Mouse (Mus musculus) gastrocnemius, adult 2 months (tissue): ENCODE results near the gene Asb18. TPM values are rescaled to one million over a fixed set of nuclear protein-coding genes. Genes with fewer than 3 reads are reported as not detected.

Source experiments
- DNase-seq: peaks from one replicate; pipeline ENCODE4 v3.0.0; 2022
- H3K27ac ChIP-seq: fragments of 200-600 bp; 2 replicates; pipeline ENCODE4 v1.8.1; 2022; ENCODE audit warnings: mild to moderate bottlenecking
- H3K4me3 ChIP-seq: fragments of 200-600 bp; 2 replicates; pipeline ENCODE4 v1.8.1; 2022; ENCODE audit warnings: mild to moderate bottlenecking, moderate library complexity
- CTCF ChIP-seq: fragments of 200-600 bp; IDR thresholded peaks from 2 replicates; pipeline ENCODE4 v1.8.1; 2022; ENCODE audit warnings: antibody characterized with exemption, mild to moderate bottlenecking, moderate library complexity
- intact Hi-C: fragments of 180-260 bp; cut with DNase I; formaldehyde crosslinking; loops from one replicate; pipeline ENCODE4 v1.15.1; 2025
- total RNA-seq, 2 experiments: library from RNA; stranded (reverse); gene quantifications; 2 replicates each; pipeline ENCODE4 v1.2.3; 2021

The Asb18 gene
- total RNA-seq, 2 experiments from 2014 or later = 18.0 to 39.9 TPM

DNA sequence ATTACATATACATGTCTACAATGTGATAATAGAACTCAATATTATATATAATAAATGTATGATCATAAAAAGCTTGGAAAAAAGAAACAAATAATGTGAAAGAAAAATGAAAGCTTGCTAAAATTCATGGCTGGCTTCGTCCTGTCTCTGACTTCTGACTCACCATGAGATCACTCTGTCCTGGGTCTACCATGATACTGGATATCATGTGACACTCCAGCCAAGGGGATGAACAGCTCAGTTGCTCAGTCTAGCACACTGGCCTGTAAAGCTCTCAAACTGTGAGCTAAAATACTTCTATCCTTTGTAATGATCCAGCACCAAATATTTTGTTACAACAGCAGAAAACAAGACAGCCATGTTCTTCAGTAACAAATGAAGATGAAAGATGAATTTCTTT, 4.4 kb downstream of the Asb18 start:
- DNase-seq = no peak
- intact Hi-C loops = no loop called here
- no peak for TF ChIP-seq CTCF
- Histone ChIP-seq H3K4me3 (no peak overlapping the region), H3K27ac (no peak overlapping the region)

DNA sequence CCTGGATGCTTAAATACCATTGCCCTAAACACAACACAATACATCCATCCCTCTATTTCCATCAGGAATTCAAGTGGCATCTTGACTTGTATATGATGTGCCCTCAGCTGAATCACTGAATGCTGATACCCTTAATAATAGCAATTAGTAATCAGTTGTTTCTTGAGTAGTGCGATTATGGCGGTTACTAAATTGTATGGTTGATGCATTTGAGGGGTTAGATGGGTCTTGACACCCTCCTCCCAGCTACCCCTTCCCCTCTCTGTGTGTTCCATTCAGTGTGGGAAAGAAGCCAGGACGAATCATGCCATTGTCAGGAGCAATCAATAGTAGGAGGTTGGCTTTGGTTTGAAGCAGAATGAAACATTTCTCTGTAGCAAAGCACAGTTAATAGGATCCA, 5.3 kb downstream of the Asb18 start:
- no peak for TF ChIP-seq CTCF
- H3K27ac ChIP-seq = no peak overlapping the region
- intact Hi-C loops = no loop called here
- H3K4me3 ChIP-seq = no peak overlapping the region
- DNase-seq = no peak

DNA sequence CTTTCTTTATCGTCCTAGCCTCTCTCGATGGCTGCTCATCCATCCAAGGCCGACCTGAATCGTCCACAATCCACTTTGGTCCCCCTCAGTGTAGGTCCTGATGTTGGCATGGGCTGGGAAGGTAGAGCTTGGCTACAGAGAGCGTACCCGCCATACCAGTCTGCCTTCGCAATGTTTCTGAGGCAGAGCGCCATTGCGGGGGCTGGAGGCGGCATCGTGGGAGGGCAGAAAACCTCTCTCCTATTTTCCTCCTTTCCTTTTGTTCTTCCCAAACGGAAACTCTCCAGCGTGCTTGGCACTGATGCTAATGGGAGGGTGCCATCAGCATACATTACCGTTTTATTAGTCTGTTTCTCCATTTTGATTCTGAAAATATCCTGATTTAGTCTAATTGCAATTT, 7.8 kb downstream of the Asb18 start:
- TF ChIP-seq CTCF = no peak
- Histone ChIP-seq H3K4me3 (no peak overlapping the region), H3K27ac (no peak overlapping the region)
- no peak for DNase-seq
- intact Hi-C loops = no loop called here

DNA sequence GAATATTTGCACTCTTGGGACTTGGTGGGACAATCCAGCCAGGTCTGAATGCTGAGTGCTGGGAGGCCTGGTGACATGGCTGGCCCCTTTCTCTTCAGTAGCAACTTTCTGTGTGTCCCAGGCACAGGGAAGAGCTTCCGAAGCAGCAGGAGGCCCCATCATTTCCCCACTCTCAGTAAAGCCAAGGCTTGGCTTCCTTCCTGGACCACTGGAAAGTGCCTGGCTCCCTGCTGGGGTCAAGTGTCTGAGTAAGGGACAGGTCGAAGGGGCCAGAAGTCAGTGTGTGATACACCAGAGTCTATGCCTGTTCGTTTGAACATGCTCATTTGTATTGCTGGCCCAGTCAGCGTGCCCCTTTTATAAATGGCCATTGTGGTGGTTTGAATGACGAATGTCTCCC, 13.5 kb downstream of the Asb18 start:
- peak; percentile 46 for DNase-seq
- no peak overlapping the region for H3K4me3 ChIP-seq
- TF ChIP-seq CTCF = no peak
- peak overlapping the region; percentile 89 for H3K27ac ChIP-seq
- intact Hi-C loops = no loop called here

DNA sequence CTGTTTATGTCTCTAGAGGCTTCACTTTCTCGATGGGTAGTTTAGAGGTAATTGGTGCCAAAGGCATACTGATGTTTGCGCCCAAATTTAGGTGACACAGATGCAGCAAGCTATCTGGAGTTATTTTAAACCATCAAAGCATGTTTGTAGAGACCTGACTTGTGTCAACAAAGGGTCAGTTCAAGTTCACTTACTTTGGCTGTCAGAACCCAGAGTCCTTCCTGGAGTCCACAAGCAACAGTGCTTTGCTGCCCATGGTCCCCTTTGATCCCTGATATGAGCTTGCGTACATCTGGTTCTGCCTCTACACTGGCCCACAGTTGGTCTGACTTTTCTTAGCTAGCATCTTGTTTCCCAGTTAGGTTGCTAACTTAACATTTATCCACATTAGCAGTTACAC, 14.6 kb downstream of the Asb18 start:
- DNase-seq = no peak
- no peak for TF ChIP-seq CTCF
- H3K4me3 ChIP-seq = peak overlapping the region; percentile 13; the same call in 1 of the 2 replicates
- intact Hi-C loops = no loop called here
- peak overlapping the region; percentile 89 for H3K27ac ChIP-seq

DNA sequence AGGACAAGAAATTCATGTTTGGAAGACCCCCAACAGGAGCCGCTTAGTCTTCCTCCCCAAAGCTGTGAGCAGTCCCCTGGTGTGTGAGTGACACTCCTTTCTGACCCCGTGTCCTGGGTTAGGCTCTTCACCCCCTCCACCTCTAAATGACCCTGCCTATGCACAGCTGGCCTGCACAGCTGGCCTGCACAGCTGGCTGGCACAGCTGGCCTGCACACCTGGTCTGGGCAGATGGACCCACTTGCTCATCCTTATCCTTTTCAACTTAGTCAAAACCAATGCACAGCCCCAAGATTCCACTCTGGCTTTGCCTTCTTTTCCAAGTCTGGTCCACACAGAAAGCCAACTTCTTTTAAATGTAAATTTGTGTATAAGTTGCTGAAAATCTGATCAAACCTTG, 15.8 kb downstream of the Asb18 start:
- H3K27ac ChIP-seq = peak overlapping the region; percentile 89
- no peak for TF ChIP-seq CTCF
- intact Hi-C loops = no loop called here
- H3K4me3 ChIP-seq = peak overlapping the region; percentile 26; the same call in 1 of the 2 replicates
- DNase-seq = no peak

DNA sequence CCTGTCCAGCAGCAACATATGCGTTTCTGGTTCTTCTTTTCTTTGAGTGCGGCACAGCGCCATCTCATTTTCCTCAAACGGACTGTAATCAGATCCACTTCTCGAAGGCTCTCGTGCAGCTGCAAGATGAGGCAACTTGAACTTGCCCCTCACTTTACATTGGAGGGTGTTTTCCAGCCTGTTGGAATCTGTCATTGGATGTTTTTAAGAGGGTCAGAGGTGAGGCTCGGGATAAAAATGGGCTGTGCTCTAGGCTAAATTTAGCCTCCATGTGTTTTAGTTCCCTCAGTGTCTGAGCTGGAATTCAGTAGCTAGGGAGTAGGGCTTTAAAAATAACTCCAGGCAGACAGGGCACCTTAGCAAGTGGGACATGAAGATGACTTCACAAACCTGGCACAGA, 16.4 kb downstream of the Asb18 start:
- TF ChIP-seq CTCF = no peak
- H3K4me3 ChIP-seq = 0 out of 2 replicates have a peak overlapping the region, but pooled peaks have one; percentile 25
- peak overlapping the region; percentile 89 for H3K27ac ChIP-seq
- no peak for DNase-seq
- intact Hi-C loops = no loop called here

DNA sequence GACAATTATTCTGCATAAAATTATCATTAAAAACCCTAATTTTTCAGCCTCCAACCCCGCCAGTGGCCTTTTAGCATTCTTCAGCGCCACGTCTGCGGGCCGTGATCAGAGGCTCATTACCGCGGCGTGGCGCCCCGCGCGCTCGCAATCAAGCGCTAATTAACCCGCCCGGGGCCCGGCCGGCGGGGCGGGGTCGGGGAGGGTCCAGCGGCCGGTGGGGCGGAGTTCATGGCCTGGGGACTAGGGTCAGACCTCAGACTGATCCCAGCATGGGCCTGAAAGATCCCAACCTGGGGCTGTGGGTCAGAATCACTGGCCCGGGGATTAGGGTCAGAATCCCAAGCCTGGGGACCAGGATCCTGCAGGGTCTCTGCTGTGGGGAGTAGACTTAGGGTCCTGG, 22.2 kb downstream of the Asb18 start:
- intact Hi-C loops = no loop called here
- Histone ChIP-seq H3K4me3 (no peak overlapping the region), H3K27ac (no peak overlapping the region)
- no peak for DNase-seq
- TF ChIP-seq CTCF = no peak

DNA sequence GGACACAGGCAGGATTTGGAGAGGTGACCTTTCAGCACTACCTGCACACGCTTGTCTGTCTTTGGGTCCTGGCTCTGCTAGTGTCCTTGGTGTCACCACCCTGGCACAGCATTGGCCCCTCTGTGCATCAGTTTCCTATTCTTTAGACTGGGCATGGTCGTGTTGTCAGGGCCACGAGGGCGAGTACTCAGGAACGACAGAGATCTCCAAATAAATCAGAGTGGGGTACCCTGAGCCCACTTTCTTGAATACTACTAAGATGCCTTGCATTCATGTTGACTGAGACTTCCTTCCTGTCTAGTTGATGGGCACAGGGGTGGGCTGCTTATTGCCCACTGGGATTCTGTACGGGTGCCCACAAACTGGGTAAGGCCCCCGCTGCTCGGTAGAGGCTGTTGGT, 37.2 kb downstream of the Asb18 start:
- no peak overlapping the region for H3K4me3 ChIP-seq
- peak; percentile 8 for DNase-seq
- TF ChIP-seq CTCF = no peak
- H3K27ac ChIP-seq = no peak overlapping the region
- intact Hi-C loops = no loop called here

DNA sequence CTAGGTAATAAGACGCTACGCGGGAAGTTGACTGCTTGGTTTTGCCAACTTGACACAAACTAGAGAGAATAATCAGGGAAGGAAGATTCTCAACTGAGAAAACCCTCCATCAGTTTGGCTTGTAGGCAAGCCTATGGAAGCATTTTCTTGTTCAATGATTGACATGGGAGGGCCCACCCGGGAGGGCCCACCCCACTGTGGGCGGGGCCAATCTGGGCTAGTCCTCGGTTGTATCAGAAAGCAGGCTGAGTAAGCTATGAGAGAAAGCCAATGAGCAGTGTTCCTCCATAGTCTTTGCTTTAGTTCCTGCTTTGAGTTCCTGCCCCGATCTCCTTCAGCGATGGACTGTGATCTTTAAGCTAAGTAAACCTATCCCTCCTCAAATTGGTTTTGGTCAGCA, 38.1 kb downstream of the Asb18 start:
- Histone ChIP-seq H3K4me3 (no peak overlapping the region), H3K27ac (no peak overlapping the region)
- TF ChIP-seq CTCF = no peak
- intact Hi-C loops = no loop called here
- DNase-seq = peak; percentile 10

DNA sequence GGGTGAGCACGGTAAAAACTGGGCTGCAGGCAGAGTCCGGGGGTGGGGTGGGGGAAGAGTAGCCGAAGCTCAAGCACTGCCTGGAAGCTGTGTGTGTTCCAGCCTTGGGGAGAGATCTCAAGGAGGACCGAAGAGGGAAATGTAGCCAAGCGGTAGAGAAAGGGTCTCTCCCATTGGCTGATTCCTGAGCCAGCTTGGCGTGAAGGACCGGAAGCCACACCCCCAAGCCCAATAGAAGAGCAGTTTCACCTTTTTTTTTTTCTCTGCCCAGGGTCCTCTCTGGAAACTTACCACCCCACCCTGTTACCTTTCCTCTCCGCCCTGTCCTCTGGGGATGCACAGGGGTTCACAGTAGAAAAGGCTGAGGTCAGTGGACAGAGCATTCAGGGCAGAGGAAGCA, 39.9 kb downstream of the Asb18 start:
- Histone ChIP-seq H3K4me3 (no peak overlapping the region), H3K27ac (no peak overlapping the region)
- no peak for TF ChIP-seq CTCF
- intact Hi-C loops = no loop called here
- DNase-seq = no peak

DNA sequence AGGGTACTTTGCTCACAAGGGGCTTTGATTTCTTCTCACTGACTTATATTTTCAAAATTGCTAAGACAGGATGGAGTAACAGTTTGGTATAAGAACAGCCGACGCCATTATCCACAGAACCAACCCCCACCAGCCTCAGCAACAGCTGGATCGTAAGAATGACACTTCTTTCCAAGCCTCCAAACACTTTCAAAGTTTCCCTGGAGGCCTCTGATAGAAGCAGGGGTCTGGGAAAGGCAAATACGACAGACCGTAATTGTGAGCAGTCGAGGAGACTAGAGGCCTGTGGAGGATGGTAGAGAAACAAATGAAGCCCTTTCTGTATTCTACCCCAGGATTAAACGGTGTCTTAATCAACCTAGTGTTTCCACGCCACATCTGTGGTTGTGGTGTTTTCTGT, 42.6 kb downstream of the Asb18 start:
- intact Hi-C loops = no loop called here
- DNase-seq = no peak
- H3K4me3 ChIP-seq = no peak overlapping the region
- TF ChIP-seq CTCF = no peak
- H3K27ac ChIP-seq = no peak overlapping the region

DNA sequence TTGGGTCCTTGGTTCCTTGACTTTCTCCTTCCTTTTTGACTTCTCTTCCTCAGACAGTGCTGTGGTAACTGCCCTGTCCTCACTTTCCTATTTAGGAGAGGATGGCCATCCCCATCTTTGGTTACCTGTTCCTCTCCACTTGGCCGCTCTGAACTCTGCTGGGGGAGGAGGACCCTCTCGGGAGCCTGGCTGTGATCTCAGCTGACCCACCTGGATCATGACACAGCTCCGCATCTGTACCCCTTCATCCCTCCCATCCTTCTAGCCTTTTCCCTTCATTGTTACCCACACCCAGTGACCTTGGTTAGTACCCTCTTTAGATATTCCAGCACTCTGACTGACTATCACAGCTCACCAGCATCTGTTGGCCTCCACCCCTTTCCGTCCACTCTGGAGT, 44.8 kb downstream of the Asb18 start:
- H3K4me3 ChIP-seq = no peak overlapping the region
- intact Hi-C loops = no loop called here
- TF ChIP-seq CTCF = no peak
- no peak overlapping the region for H3K27ac ChIP-seq
- no peak for DNase-seq

DNA sequence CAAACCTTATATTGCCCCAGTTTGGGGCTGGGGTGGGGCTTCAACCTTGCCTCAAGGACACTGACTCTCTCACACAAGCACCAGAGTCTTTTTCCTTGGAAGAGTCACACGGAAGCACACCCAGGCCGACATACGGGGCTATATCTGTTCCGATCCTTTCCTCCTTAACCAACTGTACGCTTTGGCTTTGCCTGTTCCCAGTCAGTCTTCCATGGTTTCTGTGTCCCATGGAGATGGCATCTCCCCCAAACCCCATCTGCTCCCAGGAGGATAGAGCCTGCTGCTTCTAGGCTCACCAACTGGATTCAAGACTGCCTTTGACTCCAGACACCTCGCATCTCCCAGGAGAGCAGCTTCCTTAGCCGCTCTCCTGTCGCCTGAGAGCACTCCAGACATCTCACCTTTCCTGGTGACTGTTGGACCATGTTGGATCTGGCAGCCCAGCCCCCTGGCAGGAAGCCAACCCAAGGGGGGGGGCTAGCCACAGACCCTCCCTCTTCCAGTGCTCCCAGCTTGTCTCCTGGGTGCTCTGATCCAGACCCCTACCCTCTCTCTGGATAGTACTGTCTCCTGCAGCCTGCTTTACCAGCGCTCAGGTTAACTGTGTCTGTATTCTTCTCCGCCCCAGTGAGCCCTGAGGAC, 45.3 kb downstream of the Asb18 start:
- intact Hi-C loops = no loop called here
- Histone ChIP-seq H3K4me3 (no peak overlapping the region), H3K27ac (no peak overlapping the region)
- no peak for TF ChIP-seq CTCF
- peak; percentile 24 for DNase-seq
